Mouse (Mus musculus) layer of hippocampus, adult 9-11 months (tissue): ENCODE measurements at regions not wholly inside any gene's neighbourhood (a gene's known extent, or its start where the extent isn't known, plus 50 kb on each side); places are given as distances from the start of the nearest gene placed in this dataset.

Source experiments
- DNase-seq: peaks from one replicate; pipeline ENCODE4 v3.0.0; 2022

GRCm38 (mm10) chr2:170257671-170258235 is 109.8 kb upstream of the Zfp217 start:
- DNase-seq: no peak

GRCm38 (mm10) chr2:170255997-170256396 is 108.1 kb upstream of the Zfp217 start:
- DNase-seq: no peak

- DNase-seq: no peak
Observed at GRCm38 (mm10) chr2:170255533-170255932, 107.6 kb upstream of the Zfp217 start.

- DNase-seq: no peak
Observed at GRCm38 (mm10) chr2:170253681-170254440, 106.0 kb upstream of the Zfp217 start.

GRCm38 (mm10) chr2:170252255-170253034 is 104.5 kb upstream of the Zfp217 start:
- DNase-seq: peak; percentile 84

DNA sequence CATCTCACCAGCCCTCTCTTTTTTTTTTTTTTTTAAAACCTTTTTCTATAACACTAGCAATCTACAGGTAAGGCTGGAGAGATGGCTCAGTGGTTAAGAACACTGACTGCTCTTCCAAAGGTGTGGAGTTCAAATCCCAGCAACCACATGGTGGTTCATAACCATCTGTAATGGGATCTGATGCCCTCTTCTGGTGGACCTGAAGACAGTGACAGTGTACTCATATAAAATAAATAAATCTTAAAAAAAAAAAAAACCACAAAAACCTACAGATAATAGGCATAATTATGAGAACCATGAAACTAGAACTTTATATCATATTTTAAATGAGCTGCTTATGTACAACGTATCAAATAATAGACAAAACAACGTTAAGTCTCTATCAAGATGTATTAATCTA is 102.8 kb upstream of the Zfp217 start:
- no peak for DNase-seq

- DNase-seq: peak; percentile 23
Observed at GRCm38 (mm10) chr2:170247702-170248445, 100.0 kb upstream of the Zfp217 start.

DNA sequence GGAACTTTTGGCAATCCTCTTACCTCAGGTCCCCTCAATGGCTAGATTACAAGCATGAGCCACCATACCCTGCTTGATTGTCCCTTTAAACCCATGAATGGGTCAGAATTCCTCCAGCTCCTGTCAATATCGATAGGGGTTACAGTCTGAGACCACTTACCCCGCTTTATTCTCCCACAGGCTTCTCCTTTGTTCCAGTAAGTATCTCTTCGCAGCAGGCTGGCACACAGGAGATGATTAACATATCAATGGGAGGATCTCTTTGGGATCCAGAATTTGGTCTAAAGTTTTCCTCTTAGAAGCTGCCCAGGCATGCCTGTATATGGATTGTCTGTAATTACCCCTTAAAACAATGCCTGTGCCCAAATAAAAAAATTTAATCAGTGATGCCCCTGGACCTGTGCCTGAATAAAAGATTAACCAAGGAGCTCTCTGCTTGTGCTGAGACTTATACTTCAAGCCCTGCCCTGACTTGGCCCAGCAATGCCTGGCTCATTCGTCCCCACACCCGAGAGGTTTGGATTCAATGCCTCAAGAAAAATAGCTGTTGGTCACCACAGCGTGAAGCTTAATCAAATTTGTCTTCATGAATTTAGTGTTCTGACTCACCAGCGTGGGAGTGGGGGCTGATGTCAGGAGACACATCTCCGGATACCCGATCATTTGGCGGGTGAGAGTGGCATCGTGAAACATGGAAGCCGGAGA is 97.9 kb upstream of the Zfp217 start:
- DNase-seq: no peak

DNA sequence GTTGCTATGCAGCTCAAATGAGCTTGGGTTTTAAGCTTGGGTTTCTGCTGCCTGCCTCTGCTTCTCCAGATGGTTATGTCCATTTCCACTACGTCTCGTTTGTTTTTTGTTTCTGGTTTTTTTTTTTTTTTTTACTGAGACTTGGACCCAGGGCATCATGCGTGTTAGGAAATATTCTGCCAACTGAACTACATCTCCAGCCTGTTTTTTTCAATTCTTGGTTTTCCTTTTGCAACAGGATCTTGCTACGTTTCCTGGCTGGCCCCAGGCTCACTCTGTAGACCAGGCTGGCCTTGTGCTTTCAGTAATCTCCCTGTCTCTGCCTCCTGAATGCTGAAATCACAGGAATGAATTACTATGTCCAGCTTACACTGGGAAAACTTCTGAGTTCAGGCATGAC is 96.2 kb upstream of the Zfp217 start:
- DNase-seq: no peak

GRCm38 (mm10) chr2:170237959-170238358 is 90.1 kb upstream of the Zfp217 start:
- no peak for DNase-seq

DNA sequence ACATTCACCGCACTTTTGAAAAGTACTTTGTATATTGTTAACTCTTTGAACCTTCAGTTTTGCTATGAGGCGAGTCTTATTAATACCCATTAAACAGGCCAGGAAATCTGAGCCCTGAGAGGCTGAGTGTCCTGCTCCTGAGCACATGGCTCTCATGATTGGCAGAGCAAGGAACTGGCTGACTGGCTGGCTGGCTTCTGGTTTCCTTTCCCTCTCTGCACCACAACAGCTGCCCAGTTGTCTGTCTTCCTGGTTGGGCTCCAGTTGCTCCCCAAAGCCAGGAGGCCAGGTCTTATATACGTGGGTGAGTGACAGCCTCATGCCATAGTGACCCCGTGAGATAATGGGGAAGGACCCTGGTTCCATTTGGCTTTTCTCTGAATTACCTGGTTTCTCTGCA is 85.5 kb upstream of the Zfp217 start:
- no peak for DNase-seq

- DNase-seq: no peak
Observed at GRCm38 (mm10) chr2:170229461-170230080, 81.7 kb upstream of the Zfp217 start.

DNA sequence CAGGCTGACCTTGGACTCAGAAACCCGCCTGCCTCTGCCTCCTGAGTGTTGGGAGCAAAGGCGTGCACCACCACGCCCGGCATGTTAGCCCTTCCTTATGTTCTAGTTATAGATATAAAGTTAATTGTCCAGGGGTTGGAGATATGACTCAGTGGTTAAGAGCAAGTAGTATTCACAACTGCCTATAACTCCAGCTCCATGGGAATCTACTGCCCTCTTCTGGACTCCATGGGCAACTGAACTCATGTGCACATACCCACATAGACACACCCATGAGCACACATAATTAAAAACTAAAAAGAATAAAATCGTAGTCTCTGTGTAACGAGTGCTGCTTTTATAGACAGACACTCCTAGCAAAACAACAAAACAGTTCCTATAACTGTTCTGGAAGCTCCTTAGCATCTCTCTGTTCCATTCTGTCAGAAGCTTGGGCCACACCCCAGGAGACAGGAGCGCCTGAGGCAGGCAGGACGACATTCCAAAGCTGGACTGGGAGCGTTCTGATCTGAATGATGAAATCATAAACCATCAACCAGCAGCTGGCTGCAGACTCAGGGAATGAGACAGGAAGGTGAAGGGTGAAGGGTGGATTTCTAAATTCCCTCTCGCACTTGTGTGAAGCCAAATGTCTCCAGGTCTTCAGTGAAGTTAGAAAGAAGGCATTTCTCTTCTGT is 80.6 kb upstream of the Zfp217 start:
- DNase-seq: no peak

DNA sequence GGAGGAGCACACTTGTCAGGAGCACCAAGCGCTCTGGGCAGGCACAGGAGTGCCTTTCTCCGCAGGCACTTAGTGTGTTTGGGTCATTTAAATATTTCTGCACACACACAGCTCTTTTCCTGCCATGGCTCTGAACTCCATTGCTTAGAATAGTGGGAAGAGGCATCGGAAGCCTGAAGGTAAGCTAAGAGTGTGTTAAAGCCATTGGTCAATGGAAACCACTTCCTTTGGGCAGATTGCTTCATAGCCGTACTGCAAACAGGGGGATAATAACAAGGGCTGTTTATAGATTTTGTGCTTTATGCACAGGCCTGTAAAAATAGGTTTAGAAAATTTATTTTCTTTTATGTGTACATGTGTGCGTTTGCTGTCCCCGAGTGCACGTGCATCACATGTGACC is 76.0 kb upstream of the Zfp217 start:
- DNase-seq: no peak

DNA sequence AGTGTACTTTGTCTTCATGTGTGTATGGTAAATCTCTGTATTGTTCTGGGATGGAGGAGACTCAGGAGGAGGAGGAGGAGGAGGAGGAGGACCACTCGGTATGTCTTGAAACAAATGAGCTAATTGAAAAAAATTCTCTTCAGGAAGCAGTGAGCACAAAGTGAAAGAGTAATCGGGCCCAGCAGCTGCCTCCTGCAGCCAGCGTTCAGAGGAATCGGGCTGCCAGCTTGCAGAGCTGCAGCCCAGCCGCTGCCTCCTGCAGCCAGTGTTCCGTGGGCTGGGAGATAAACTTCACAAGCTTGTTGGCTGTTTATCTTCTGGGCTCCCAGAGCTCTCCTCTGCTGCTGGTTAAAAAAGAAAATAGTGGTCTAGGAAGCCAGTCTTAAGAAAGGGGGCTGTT is 74.9 kb upstream of the Zfp217 start:
- DNase-seq: no peak

DNA sequence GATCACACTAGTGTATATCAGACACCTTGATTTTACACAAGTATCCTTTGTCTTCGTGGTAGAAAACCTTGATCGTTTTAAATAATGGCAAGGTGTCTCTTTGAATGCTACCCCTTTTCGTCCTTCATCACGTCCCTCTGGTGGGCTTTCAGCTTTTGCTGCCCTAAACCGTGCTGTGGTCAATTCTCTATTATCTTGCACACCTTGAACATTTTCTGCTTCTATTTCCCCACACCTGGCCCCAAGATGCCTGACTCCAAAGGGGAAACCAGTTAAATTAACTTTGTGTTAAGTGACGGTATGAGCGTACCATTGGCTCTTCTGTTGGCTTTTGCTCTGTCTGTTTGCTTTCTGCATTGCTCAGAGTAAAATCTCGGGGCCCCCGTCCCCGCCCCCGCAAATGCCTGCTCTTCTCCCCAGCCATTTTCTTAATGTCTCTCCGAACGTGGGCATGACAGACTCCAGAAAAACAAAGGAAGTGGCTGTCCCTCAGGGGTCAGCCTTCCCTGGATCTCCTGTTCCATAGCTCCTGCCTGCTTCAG is 74.2 kb upstream of the Zfp217 start:
- DNase-seq: no peak

DNA sequence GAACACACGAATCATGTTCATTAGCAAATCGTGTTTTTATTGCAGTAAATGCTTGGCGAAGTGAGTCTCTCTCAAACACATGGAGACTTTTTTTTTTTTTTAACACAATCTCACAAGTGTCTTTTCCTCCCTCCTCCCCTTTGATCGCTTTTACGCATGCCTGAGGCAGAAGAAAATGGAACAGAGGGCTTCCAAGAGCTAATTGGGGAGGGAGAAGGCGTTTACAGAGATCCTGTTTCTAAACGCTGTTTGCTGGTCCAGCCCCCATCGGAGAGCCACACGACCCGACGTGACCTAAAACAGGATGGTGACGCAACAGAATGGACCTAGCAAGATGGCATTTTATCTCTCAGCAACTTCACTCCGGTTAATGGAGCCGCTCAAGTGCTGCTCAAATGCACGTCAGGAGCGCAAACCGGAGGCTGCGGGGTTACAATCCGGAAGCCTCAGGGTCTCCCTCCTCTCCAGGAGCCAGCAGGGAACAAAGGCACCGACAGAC is 73.0 kb upstream of the Zfp217 start:
- DNase-seq: peak; percentile 49

DNA sequence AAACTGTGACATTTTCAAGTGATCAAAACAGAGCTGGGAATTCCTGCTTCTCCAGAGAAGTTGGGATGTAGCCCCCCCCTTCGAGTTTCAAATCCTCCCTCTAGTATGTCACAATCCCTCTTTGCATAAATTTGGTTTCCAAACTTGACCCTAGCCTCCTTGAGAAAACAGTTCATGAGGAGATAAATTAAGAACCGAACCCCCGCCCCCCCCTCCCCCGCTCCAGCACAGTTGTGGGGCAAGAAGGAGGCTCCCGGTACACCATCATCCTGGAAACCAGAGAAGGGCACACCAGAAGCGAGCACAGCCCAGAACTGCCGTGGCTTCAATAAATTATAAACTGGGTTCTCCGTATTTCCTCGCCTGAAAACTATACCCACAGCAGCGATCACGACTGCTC is 72.5 kb upstream of the Zfp217 start:
- no peak for DNase-seq

- DNase-seq: no peak
Observed at GRCm38 (mm10) chr2:170219611-170220401, 71.9 kb upstream of the Zfp217 start.

DNA sequence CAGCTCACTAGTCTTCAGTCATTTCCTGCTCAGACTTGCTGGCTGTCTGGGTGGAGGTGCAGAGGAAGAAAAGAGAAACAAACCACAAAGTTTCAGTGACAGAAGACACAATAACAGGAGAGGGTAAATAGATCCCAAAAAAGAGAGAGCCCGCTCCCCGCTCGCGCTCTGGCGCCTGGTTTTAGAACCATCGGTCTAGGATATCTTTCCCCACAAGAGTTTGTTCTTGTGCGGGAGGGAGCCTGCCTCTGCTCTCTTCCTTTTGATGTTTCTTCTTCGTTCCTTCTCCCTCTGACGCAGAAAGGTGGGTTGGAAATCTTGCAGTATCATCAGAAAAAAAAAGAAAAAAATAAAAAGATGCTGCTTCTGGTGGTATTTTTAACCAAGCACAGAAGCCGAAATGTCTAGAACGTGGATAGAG is 71.3 kb upstream of the Zfp217 start:
- no peak for DNase-seq
